Mouse (Mus musculus) bone marrow macrophage, adult 2 months (primary cell): ENCODE data around the gene Nr1h2. TPM values are rescaled to one million over a fixed set of nuclear protein-coding genes. Genes with fewer than 3 reads are reported as not detected.

ENCODE experiments used
- H3K27ac ChIP-seq: 2 replicates; pipeline ENCODE4 v1.5.1; 2012; ENCODE audit warnings: low read depth, low read length; ENCODE audit not compliant: insufficient read depth
- H3K4me1 ChIP-seq: 2 replicates; pipeline ENCODE4 v1.6.1; 2012; ENCODE audit warnings: low read length; ENCODE audit not compliant: control insufficient read depth, insufficient read depth
- H3K4me3 ChIP-seq: 2 replicates; pipeline ENCODE4 v1.5.1; 2012; ENCODE audit warnings: mild to moderate bottlenecking, low read length, moderate library complexity; ENCODE audit not compliant: insufficient read depth
- CTCF ChIP-seq: IDR thresholded peaks from 2 replicates; pipeline ENCODE4 v1.5.1; 2012; ENCODE audit warnings: low read depth, mild to moderate bottlenecking, low read length, moderate library complexity
- POLR2A ChIP-seq: IDR thresholded peaks from 2 replicates; pipeline ENCODE4 v1.6.1; 2012; ENCODE audit warnings: mild to moderate bottlenecking, low read depth, low read length, borderline replicate concordance
- polyA plus RNA-seq: library from polyadenylated mRNA; stranded (reverse); fragments of >200 nt; gene quantifications from 2 replicates; pipeline ENCODE4 v1.2.4, GENCODE M21; 2012; ENCODE audit not compliant: missing spikeins, insufficient read depth, insufficient read length

The Nr1h2 gene
- polyA plus RNA-seq: 98.8 and 104 TPM in 2 replicates

DNA sequence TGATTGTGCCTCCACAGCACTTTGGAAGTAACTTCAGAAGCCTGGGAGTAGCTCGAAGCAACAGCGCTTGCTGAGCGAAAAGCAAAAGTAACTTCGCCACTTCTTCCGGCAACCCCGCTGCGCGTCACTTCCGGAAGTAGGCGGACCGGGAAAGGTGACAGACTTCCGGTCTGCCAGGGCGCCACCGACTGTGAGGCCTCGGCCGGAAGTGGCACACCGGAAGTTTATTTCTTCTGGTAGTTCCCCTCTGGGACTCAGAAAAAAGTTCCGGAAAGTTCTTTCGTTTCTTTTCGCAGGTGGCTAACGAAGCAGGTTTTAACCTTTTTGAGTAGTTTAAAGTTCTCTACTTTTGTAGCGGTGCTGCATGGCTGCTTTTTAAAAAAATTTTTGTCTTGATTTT lies at the start of gene Nr1h2:
Gene Nr1h2 (minus strand): TSS at position 126 of the 400 bp plus-strand sequence.
- Histone ChIP-seq H3K27ac (peak within 1 kb of the TSS; percentile 95), H3K4me1 (no peaks in the 10 kb centered on the region), H3K4me3 (peak within 1 kb of the TSS; percentile 100)
- TF ChIP-seq CTCF: no peak
- no peak for TF ChIP-seq POLR2A

- no peak overlapping the region for H3K27ac ChIP-seq
- H3K4me3 ChIP-seq: no peak overlapping the region
- H3K4me1 ChIP-seq: no peaks in the 10 kb centered on the region
- no peak for TF ChIP-seq POLR2A
Measured at GRCm38 (mm10) chr7:44603186-44603855, 49.6 kb upstream of the Nr1h2 start.

GRCm38 (mm10) chr7:44602443-44602842 lies 48.7 kb upstream of the Nr1h2 start:
- Histone ChIP-seq H3K4me1 (no peaks in the 10 kb centered on the region), H3K27ac (no peak overlapping the region), H3K4me3 (no peak overlapping the region)
- TF ChIP-seq POLR2A: no peak
- TF ChIP-seq CTCF: no peak

DNA sequence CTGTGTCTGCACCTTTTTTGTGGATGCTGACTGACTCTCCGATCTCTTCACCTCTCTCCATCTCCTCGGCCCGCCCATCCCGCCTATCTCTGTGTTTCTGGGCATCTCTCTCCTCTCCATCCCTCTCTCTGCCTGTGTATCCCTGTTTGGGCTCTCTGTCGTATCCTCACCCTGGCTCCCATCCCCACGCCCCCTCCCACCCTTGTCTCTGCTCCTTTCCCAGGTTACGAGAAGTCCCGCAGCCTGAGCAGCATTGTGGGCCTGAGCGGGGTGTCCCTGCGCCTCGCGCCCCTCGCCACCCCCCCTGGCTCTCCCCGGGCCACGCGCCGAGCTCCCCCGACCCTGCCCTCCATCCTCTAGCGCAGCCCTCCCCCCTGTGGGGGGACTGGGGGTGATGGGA lies 47.9 kb upstream of the Nr1h2 start:
- H3K4me1 ChIP-seq: no peaks in the 10 kb centered on the region
- TF ChIP-seq POLR2A (no peak), CTCF (no peak)
- H3K4me3 ChIP-seq: no peak overlapping the region
- H3K27ac ChIP-seq: no peak overlapping the region

GRCm38 (mm10) chr7:44600691-44601262 lies 47.0 kb upstream of the Nr1h2 start:
- no peak overlapping the region for H3K27ac ChIP-seq
- no peak for TF ChIP-seq CTCF
- TF ChIP-seq POLR2A: no peak
- no peaks in the 10 kb centered on the region for H3K4me1 ChIP-seq
- no peak overlapping the region for H3K4me3 ChIP-seq

GRCm38 (mm10) chr7:44598336-44598735 lies 44.6 kb upstream of the Nr1h2 start:
- no peaks in the 10 kb centered on the region for H3K4me1 ChIP-seq
- H3K4me3 ChIP-seq: no peak overlapping the region
- no peak for TF ChIP-seq POLR2A
- H3K27ac ChIP-seq: no peak overlapping the region

- Histone ChIP-seq H3K4me1 (no peaks in the 10 kb centered on the region), H3K27ac (no peak overlapping the region), H3K4me3 (no peak overlapping the region)
- TF ChIP-seq CTCF: no peak
Measured at GRCm38 (mm10) chr7:44597666-44598065, 43.9 kb upstream of the Nr1h2 start.

DNA sequence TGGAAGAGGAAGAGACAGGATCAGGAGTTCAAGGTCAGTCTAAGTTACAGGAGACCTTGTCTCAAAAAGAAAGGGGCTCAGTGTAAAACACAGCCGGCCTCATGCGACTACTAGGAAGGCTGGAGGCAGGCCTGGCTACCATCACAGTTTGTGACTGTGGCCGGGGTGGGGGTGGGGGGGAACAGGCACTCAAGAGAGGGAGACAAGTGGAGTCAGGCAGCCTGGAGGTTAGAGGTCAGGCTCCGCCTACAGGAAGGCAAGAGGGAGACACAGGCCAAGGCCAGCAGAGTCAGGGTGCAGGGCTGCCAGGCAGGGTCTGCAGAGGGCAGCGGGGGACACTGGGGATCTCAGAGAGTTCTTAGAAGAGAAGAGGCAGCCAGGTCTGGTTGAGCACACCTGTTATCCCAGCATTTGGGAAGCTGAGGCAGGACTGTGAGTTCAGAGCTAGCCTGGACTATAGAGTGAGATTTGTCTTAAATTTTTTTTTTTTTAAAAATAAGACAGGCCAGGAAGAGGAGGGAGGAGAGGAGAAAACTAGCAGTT lies 43.3 kb upstream of the Nr1h2 start:
- Histone ChIP-seq H3K4me1 (no peaks in the 10 kb centered on the region), H3K27ac (no peak overlapping the region), H3K4me3 (no peak overlapping the region)
- no peak for TF ChIP-seq CTCF
- TF ChIP-seq POLR2A: no peak

DNA sequence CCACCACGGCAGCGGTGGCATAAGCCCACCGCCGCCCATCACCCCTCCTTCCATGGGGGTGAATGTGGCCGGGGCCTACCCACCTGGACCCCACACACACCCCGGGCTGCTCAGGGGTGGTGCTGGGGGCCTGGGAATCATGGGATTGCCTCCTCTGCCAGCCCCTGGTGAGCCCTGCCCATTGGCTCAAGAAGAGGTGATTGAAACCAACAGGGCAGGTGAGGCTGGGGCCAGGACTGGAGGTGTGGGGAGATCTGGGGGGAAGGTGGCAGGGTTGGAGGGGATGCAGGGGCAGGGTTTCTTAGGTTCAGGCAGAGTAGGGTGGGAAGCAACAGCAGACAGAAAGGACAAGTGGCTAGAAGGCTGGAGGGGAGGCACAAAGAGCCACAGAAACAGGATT lies 42.3 kb upstream of the Nr1h2 start:
- no peak overlapping the region for H3K27ac ChIP-seq
- H3K4me1 ChIP-seq: no peaks in the 10 kb centered on the region
- TF ChIP-seq POLR2A: no peak
- H3K4me3 ChIP-seq: no peak overlapping the region

DNA sequence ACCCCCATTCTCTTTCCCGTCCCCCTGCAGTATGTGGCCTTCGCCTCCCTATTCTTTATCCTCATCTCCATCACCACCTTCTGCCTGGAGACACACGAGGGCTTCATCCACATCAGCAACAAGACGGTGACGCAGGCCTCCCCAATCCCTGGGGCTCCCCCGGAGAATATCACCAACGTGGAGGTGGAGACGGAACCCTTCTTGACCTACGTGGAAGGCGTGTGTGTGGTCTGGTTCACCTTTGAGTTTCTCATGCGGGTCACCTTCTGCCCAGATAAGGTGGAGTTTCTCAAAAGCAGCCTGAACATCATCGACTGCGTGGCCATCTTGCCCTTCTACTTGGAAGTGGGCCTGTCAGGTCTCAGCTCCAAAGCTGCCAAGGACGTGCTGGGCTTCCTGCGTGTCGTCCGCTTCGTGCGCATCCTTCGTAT lies 41.4 kb upstream of the Nr1h2 start:
- H3K4me3 ChIP-seq: no peak overlapping the region
- no peaks in the 10 kb centered on the region for H3K4me1 ChIP-seq
- TF ChIP-seq CTCF: no peak
- H3K27ac ChIP-seq: no peak overlapping the region
